Comparison of ENCODE assay signal across 10 mouse cellular contexts in genomic region chr3:116384319-116384718, GRCm38 (mm10). TPM values are rescaled to one million over a fixed set of nuclear protein-coding genes. Genes with fewer than 3 reads are reported as not detected.
DNase-seq lines count a peak whose midpoint lies in the region; ATAC-seq lines count a peak whose summit lies in the region.
"Had no signal": no experiment of that assay in that cellular context is flagged by ENCODE, and none has a peak within 500 bp of the region (broad histone marks: within the 10 kb centered on the region; RNA-seq: fewer than 3 reads in every experiment).

No protein-coding gene starts in this region.

- no peak overlapping the region for H3K9ac ChIP-seq in liver, embryonic 11.5 days (ENCODE audit: low read depth, low read length)
- H3K9ac ChIP-seq in midbrain, embryonic 15.5 days = no peak overlapping the region
- H3K9ac ChIP-seq: hindbrain, embryonic 13.5 days; limb, embryonic 12.5 days had no signal

- no peak overlapping the region for H3K4me3 ChIP-seq in liver, embryonic 11.5 days (ENCODE audit: low read depth, low read length)
- H3K4me3 ChIP-seq in midbrain, embryonic 15.5 days = no peak overlapping the region
- H3K4me3 ChIP-seq: hindbrain, embryonic 13.5 days; limb, embryonic 12.5 days had no signal

- no peaks in the 10 kb centered on the region for H3K9me3 ChIP-seq in liver, embryonic 11.5 days (ENCODE audit: control insufficient read depth, low read length)
- H3K9me3 ChIP-seq in midbrain, embryonic 15.5 days = no peaks in the 10 kb centered on the region
- H3K9me3 ChIP-seq: hindbrain, embryonic 13.5 days; limb, embryonic 12.5 days had no signal

- H3K36me3 ChIP-seq in liver, embryonic 11.5 days (ENCODE audit: control insufficient read depth, insufficient read depth, low read length) = no peaks in the 10 kb centered on the region
- H3K36me3 ChIP-seq in midbrain, embryonic 15.5 days (replicated peaks) = no peaks in the 10 kb centered on the region

- H3K4me2 ChIP-seq in liver, embryonic 11.5 days = no peak overlapping the region
- H3K4me2 ChIP-seq in midbrain, embryonic 15.5 days = no peak overlapping the region
- H3K4me2 ChIP-seq: hindbrain, embryonic 13.5 days; limb, embryonic 12.5 days had no signal

- ATAC-seq in liver, embryonic 11.5 days (replicated peaks; ENCODE audit: low FRiP score) = no peak
- ATAC-seq in megakaryocyte, adult 5-6 weeks (ENCODE audit: poor library complexity, severe bottlenecking) = peak; percentile 69
- no peak for ATAC-seq in midbrain, embryonic 15.5 days (replicated peaks)

- DNase-seq in liver = peak; percentile 62
- DNase-seq in liver, embryonic 11.5 days (ENCODE audit: low spot score) = no peak
- peak; percentile 68 for DNase-seq in heart, adult 8-10 months (ENCODE audit: low spot score)
- peak; percentile 69 for DNase-seq in kidney, adult 9 months
- no peak for DNase-seq in left cerebral cortex, adult 8-10 months (ENCODE audit: low spot score in 2 of 2)
- DNase-seq in adipocyte (ENCODE audit: low spot score) = no peak

- H3K4me1 ChIP-seq in liver, embryonic 11.5 days (replicated peaks; ENCODE audit: control insufficient read depth, insufficient read depth, low read length) = peaks cover 32% of the 10 kb centered on the region
- no peaks in the 10 kb centered on the region for H3K4me1 ChIP-seq in midbrain, embryonic 15.5 days
- H3K4me1 ChIP-seq: hindbrain, embryonic 13.5 days; limb, embryonic 12.5 days had no signal

- no peaks in the 10 kb centered on the region for H3K27me3 ChIP-seq in liver, embryonic 11.5 days (replicated peaks; ENCODE audit: control insufficient read depth, insufficient read depth, low read length)
- no peaks in the 10 kb centered on the region for H3K27me3 ChIP-seq in midbrain, embryonic 15.5 days (replicated peaks)
- H3K27me3 ChIP-seq: hindbrain, embryonic 13.5 days; limb, embryonic 12.5 days had no signal

- 54% methylated on average over 7 of the region's 7 CpGs for WGBS in liver, embryonic 11.5 days
- WGBS in midbrain, embryonic 15.5 days = 84% methylated on average over 7 of the region's 7 CpGs

- no peak overlapping the region for H3K27ac ChIP-seq in liver, embryonic 11.5 days (ENCODE audit: low read depth, low read length)
- H3K27ac ChIP-seq in midbrain, embryonic 15.5 days = no peak overlapping the region
- H3K27ac ChIP-seq: hindbrain, embryonic 13.5 days; limb, embryonic 12.5 days had no signal

RNA-seq across cellular contexts. Expression of gene Cdc14a, which starts 39.5 kb away (rescaled TPM):
- 6.7 and 7.1 TPM in 2 replicates for polyA plus RNA-seq in liver, embryonic 11.5 days (2014; fragmentation: Nextera tagmentation; extraction: Ambion mirVana)
- total RNA-seq in heart, adult 8-10 months (2022) = 1 to 10 TPM; 3.3 to 4.2 (median 3.7) TPM
- 21.0 and 22.1 TPM in 2 replicates for total RNA-seq in megakaryocyte, adult 5-6 weeks (2015)
- total RNA-seq in megakaryocyte, adult 5-6 weeks (2017) = 21.7 and 26.2 TPM in 2 replicates
- polyA plus RNA-seq in midbrain, embryonic 15.5 days (2015; fragmentation: Nextera tagmentation; extraction: Ambion mirVana) = 3.3 and 4.4 TPM in 2 replicates
- total RNA-seq in left cerebral cortex, adult 8-10 months (2022) = 1 to 10 TPM; 4.5 to 6.6 (median 5.5) TPM

Comparison
In these comparisons a context has a peak if more than half of its experiments do, and no peak if none do; other contexts are left out.
1. DNase-seq: peak in liver (single experiment), heart, adult 8-10 months (single experiment) and kidney, adult 9 months (single experiment); none in liver, embryonic 11.5 days (single experiment), left cerebral cortex, adult 8-10 months (0 of 2) and adipocyte (single experiment).